Mouse (Mus musculus) ovary, adult 18-20 months (tissue): ENCODE measurements at regions not wholly inside any gene's neighbourhood (a gene's known extent, or its start where the extent isn't known, plus 50 kb on each side); places are given as distances from the start of the nearest gene placed in this dataset.
"Not testable (repeated sequence)": the region's sequence is repeated elsewhere in the genome, so short reads cannot be mapped to it uniquely, and the experiment has no call there.

Experiments
- DNase-seq: peaks from one replicate; pipeline ENCODE4 v3.0.0; 2022; ENCODE audit warnings: low spot score, mixed read lengths

GRCm38 (mm10) chr15:11476248-11476647 is 76.8 kb upstream of the Tars start:
- DNase-seq = no peak

- no peak for DNase-seq
These were observed 63.9 kb upstream of the Tars start for GRCm38 (mm10) chr15:11463341-11463740.

- not testable (repeated sequence) for DNase-seq
These were observed 62.1 kb upstream of the Tars start for GRCm38 (mm10) chr15:11461575-11461974.

- DNase-seq = no peak
These were observed 59.8 kb upstream of the Tars start for GRCm38 (mm10) chr15:11459306-11459705.

GRCm38 (mm10) chr15:11457278-11457677 is 57.8 kb upstream of the Tars start:
- no peak for DNase-seq

GRCm38 (mm10) chr15:11455982-11456381 is 56.5 kb upstream of the Tars start:
- DNase-seq = no peak

- no peak for DNase-seq
These were observed 55.9 kb upstream of the Tars start for GRCm38 (mm10) chr15:11455366-11455785.

GRCm38 (mm10) chr15:11453997-11454396 is 54.5 kb upstream of the Tars start:
- DNase-seq = no peak

GRCm38 (mm10) chr15:11451635-11452034 is 52.2 kb upstream of the Tars start:
- DNase-seq = no peak
